Comparison of ENCODE assay signal across 8 mouse cellular contexts in genomic region chr8:70648921-70649320, GRCm38 (mm10). TPM values are rescaled to one million over a fixed set of nuclear protein-coding genes. Genes with fewer than 3 reads are reported as not detected.
DNase-seq lines count a peak whose midpoint lies in the region; ATAC-seq and TF ChIP-seq lines count a peak whose summit lies in the region.
"Had no signal": no experiment of that assay in that cellular context is flagged by ENCODE, and none has a peak within 500 bp of the region (broad histone marks: within the 10 kb centered on the region; RNA-seq: fewer than 3 reads in every experiment).

No protein-coding gene starts in this region.

- H3K4me2 ChIP-seq in lung, embryonic 14.5 days: no peak overlapping the region
- no peak overlapping the region for H3K4me2 ChIP-seq in forebrain, embryonic 13.5 days
- no peak overlapping the region for H3K4me2 ChIP-seq in liver, embryonic 13.5 days
- H3K4me2 ChIP-seq in stomach, embryonic 15.5 days: no peak overlapping the region

- H3K4me3 ChIP-seq in lung, embryonic 14.5 days (ENCODE audit: low read depth, low read length): no peak overlapping the region
- no peak overlapping the region for H3K4me3 ChIP-seq in forebrain, embryonic 13.5 days
- no peak overlapping the region for H3K4me3 ChIP-seq in liver, embryonic 13.5 days (replicated peaks)
- H3K4me3 ChIP-seq in stomach, embryonic 15.5 days (replicated peaks): no peak overlapping the region

- H3K9me3 ChIP-seq in lung, embryonic 14.5 days (ENCODE audit: low read depth, low read length): no peaks in the 10 kb centered on the region
- no peaks in the 10 kb centered on the region for H3K9me3 ChIP-seq in forebrain, embryonic 13.5 days (replicated peaks)
- no peaks in the 10 kb centered on the region for H3K9me3 ChIP-seq in liver, embryonic 13.5 days (replicated peaks)
- no peaks in the 10 kb centered on the region for H3K9me3 ChIP-seq in stomach, embryonic 15.5 days
- H3K9me3 ChIP-seq: megakaryocyte, embryonic 14.5 days had no signal

- peaks cover 32% of the 10 kb centered on the region; the same call in 1 of the 2 replicates for H3K36me3 ChIP-seq in lung, embryonic 14.5 days (ENCODE audit: insufficient read depth)
- peaks cover 41% of the 10 kb centered on the region for H3K36me3 ChIP-seq in forebrain, embryonic 13.5 days (ENCODE audit: poor library complexity, severe bottlenecking)
- peaks cover 28% of the 10 kb centered on the region for H3K36me3 ChIP-seq in liver, embryonic 13.5 days
- H3K36me3 ChIP-seq in stomach, embryonic 15.5 days: peaks cover 6% of the 10 kb centered on the region; the same call in 1 of the 2 replicates

- no peaks in the 10 kb centered on the region for H3K27me3 ChIP-seq in lung, embryonic 14.5 days (ENCODE audit: insufficient read depth, low read length)
- H3K27me3 ChIP-seq in forebrain, embryonic 13.5 days: no peaks in the 10 kb centered on the region
- H3K27me3 ChIP-seq in liver, embryonic 13.5 days: no peaks in the 10 kb centered on the region
- H3K27me3 ChIP-seq in stomach, embryonic 15.5 days (replicated peaks): no peaks in the 10 kb centered on the region
- H3K27me3 ChIP-seq: megakaryocyte, embryonic 14.5 days had no signal

- peak overlapping the region; percentile 76 for H3K27ac ChIP-seq in lung, embryonic 14.5 days (ENCODE audit: low read depth)
- H3K27ac ChIP-seq in forebrain, embryonic 13.5 days: peak overlapping the region; percentile 68
- peak overlapping the region; percentile 58 for H3K27ac ChIP-seq in liver, embryonic 13.5 days
- peak overlapping the region; percentile 73 for H3K27ac ChIP-seq in stomach, embryonic 15.5 days

- no peak for DNase-seq in lung, embryonic 14.5 days
- no peak for DNase-seq in lung, postnatal 4 days
- no peak for DNase-seq in liver, embryonic 13.5 days
- no peak for DNase-seq in spleen, postnatal 14 days (ENCODE audit: low spot score in 2 of 2)
- no peak for DNase-seq in natural killer cell, adult 2 months (ENCODE audit: low spot score in 2 of 2)

- peaks cover 19% of the 10 kb centered on the region for H3K4me1 ChIP-seq in lung, embryonic 14.5 days (ENCODE audit: insufficient read depth)
- H3K4me1 ChIP-seq in forebrain, embryonic 13.5 days: peaks cover 35% of the 10 kb centered on the region
- H3K4me1 ChIP-seq in liver, embryonic 13.5 days (replicated peaks): peaks cover 51% of the 10 kb centered on the region
- peaks cover 34% of the 10 kb centered on the region for H3K4me1 ChIP-seq in stomach, embryonic 15.5 days

- 53% methylated on average over 3 of the region's 3 CpGs for WGBS in lung, embryonic 14.5 days
- 53% methylated on average over 3 of the region's 3 CpGs for WGBS in forebrain, embryonic 13.5 days
- 67% methylated on average over 3 of the region's 3 CpGs for WGBS in liver, embryonic 13.5 days (ENCODE audit: insufficient replicate concordance)
- 36% methylated on average over 3 of the region's 3 CpGs for WGBS in stomach, embryonic 15.5 days

- ATAC-seq in lung, embryonic 14.5 days (ENCODE audit: insufficient read depth): peak; percentile 15; the same call in 1 of the 2 replicates
- 0 out of 2 replicates have a peak, but pooled peaks have one; percentile 11 for ATAC-seq in forebrain, embryonic 13.5 days
- no peak for ATAC-seq in liver, embryonic 13.5 days (ENCODE audit: low read depth)
- no peak for ATAC-seq in stomach, embryonic 15.5 days (ENCODE audit: insufficient read depth, low FRiP score, low read depth)

- no peak overlapping the region for H3K9ac ChIP-seq in lung, embryonic 14.5 days
- no peak overlapping the region for H3K9ac ChIP-seq in forebrain, embryonic 13.5 days
- no peak overlapping the region for H3K9ac ChIP-seq in liver, embryonic 13.5 days
- no peak overlapping the region for H3K9ac ChIP-seq in stomach, embryonic 15.5 days

- no peak for TF ChIP-seq CTCF in lung, embryonic 14.5 days (IDR thresholded peaks at IDR 0.05; ENCODE audit: low read depth)

RNA-seq across cellular contexts. Expression of gene Pgpep1, which starts 11.3 kb away (rescaled TPM):
- 46.6 and 48.2 TPM in 2 replicates for polyA plus RNA-seq in lung, embryonic 14.5 days (2014; fragmentation: Nextera tagmentation; extraction: Ambion mirVana)
- 64.6 and 80.8 TPM in 2 replicates for polyA plus RNA-seq in forebrain, embryonic 13.5 days (2015; fragmentation: Nextera tagmentation; extraction: Ambion mirVana)
- polyA plus RNA-seq in liver, embryonic 13.5 days (2015; fragmentation: Nextera tagmentation; extraction: Ambion mirVana): 17.9 and 19.5 TPM in 2 replicates
- 49.9 and 57.9 TPM in 2 replicates for polyA plus RNA-seq in stomach, embryonic 15.5 days (2015; fragmentation: Nextera tagmentation; extraction: Ambion mirVana)

RNA-seq across cellular contexts. Expression of gene Gdf15, which starts 16.7 kb away (rescaled TPM):
- polyA plus RNA-seq in lung, embryonic 14.5 days (2014; fragmentation: Nextera tagmentation; extraction: Ambion mirVana): 0.12 and 0.22 TPM in 2 replicates
- 0.15 TPM in 1 of 2 replicates, not detected in the other for polyA plus RNA-seq in forebrain, embryonic 13.5 days (2015; fragmentation: Nextera tagmentation; extraction: Ambion mirVana)
- 3.9 and 4.1 TPM in 2 replicates for polyA plus RNA-seq in liver, embryonic 13.5 days (2015; fragmentation: Nextera tagmentation; extraction: Ambion mirVana)
- polyA plus RNA-seq in stomach, embryonic 15.5 days (2015; fragmentation: Nextera tagmentation; extraction: Ambion mirVana): 0.95 and 1.4 TPM in 2 replicates

RNA-seq across cellular contexts. Expression of gene Lsm4, which starts 24.1 kb away (rescaled TPM):
- polyA plus RNA-seq in lung, embryonic 14.5 days (2014; fragmentation: Nextera tagmentation; extraction: Ambion mirVana): 305 and 327 TPM in 2 replicates
- 238 and 239 TPM in 2 replicates for polyA plus RNA-seq in forebrain, embryonic 13.5 days (2015; fragmentation: Nextera tagmentation; extraction: Ambion mirVana)
- 185 and 200 TPM in 2 replicates for polyA plus RNA-seq in liver, embryonic 13.5 days (2015; fragmentation: Nextera tagmentation; extraction: Ambion mirVana)
- polyA plus RNA-seq in stomach, embryonic 15.5 days (2015; fragmentation: Nextera tagmentation; extraction: Ambion mirVana): 271 and 297 TPM in 2 replicates

RNA-seq across cellular contexts. Expression of gene Lrrc25, which starts 33.0 kb away (rescaled TPM):
- polyA plus RNA-seq in lung, embryonic 14.5 days (2014; fragmentation: Nextera tagmentation; extraction: Ambion mirVana): 1.9 TPM in 2 replicates
- 0.65 and 0.68 TPM in 2 replicates for polyA plus RNA-seq in forebrain, embryonic 13.5 days (2015; fragmentation: Nextera tagmentation; extraction: Ambion mirVana)
- polyA plus RNA-seq in liver, embryonic 13.5 days (2015; fragmentation: Nextera tagmentation; extraction: Ambion mirVana): 5.4 and 5.6 TPM in 2 replicates
- 3.7 and 3.9 TPM in 2 replicates for polyA plus RNA-seq in stomach, embryonic 15.5 days (2015; fragmentation: Nextera tagmentation; extraction: Ambion mirVana)

RNA-seq across cellular contexts. Expression of gene Ssbp4, which starts 40.2 kb away (rescaled TPM):
- 127 and 143 TPM in 2 replicates for polyA plus RNA-seq in lung, embryonic 14.5 days (2014; fragmentation: Nextera tagmentation; extraction: Ambion mirVana)
- polyA plus RNA-seq in forebrain, embryonic 13.5 days (2015; fragmentation: Nextera tagmentation; extraction: Ambion mirVana): 81.9 and 101 TPM in 2 replicates
- polyA plus RNA-seq in liver, embryonic 13.5 days (2015; fragmentation: Nextera tagmentation; extraction: Ambion mirVana): 54.2 and 62.4 TPM in 2 replicates
- 104 and 117 TPM in 2 replicates for polyA plus RNA-seq in stomach, embryonic 15.5 days (2015; fragmentation: Nextera tagmentation; extraction: Ambion mirVana)

Comparison
In these comparisons a context has a peak if more than half of its experiments do, and no peak if none do; other contexts are left out.
1. ATAC-seq: peak in lung, embryonic 14.5 days (single experiment) and forebrain, embryonic 13.5 days (single experiment); none in liver, embryonic 13.5 days (single experiment) and stomach, embryonic 15.5 days (single experiment).
2. Peak in every context shown above with its lines, with median percentiles within 50 percentile points of each other: H3K27ac ChIP-seq.